In genomic region chr6:126186116-126186515, GRCm38 (mm10) we compare ENCODE assay signal across 21 mouse cellular contexts. TPM values are rescaled to one million over a fixed set of nuclear protein-coding genes. Genes with fewer than 3 reads are reported as not detected.
DNase-seq lines count a peak whose midpoint lies in the region.
"Had no signal": no experiment of that assay in that cellular context is flagged by ENCODE, and none has a peak within 500 bp of the region (broad histone marks: within the 10 kb centered on the region; RNA-seq: fewer than 3 reads in every experiment).

No protein-coding gene starts in this region.

- WGBS in heart, embryonic 10.5 days, result 63% methylated on average over 1 of the region's 1 CpGs

- H3K27ac ChIP-seq in heart, embryonic 10.5 days, result no peak overlapping the region

- H3K4me3 ChIP-seq in heart, embryonic 10.5 days, result no peak overlapping the region

- H3K36me3 ChIP-seq in heart, embryonic 10.5 days, result no peaks in the 10 kb centered on the region
- H3K36me3 ChIP-seq: G1E had no signal

- H3K9me3 ChIP-seq in heart, embryonic 10.5 days, result no peaks in the 10 kb centered on the region

- no peaks in the 10 kb centered on the region for H3K4me1 ChIP-seq in heart, embryonic 10.5 days

- intact Hi-C loops in heart, postnatal 14 days (cut with DNase I), result no loop called here

- DNase-seq in heart, adult 11 months, result peak; percentile 68
- no peak for DNase-seq in heart, adult 8-10 months (ENCODE audit: low spot score)
- peak; percentile 51 for DNase-seq in heart, embryonic 10.5 days (ENCODE audit: low spot score)
- DNase-seq in heart, postnatal 14 days, result no peak
- DNase-seq: adrenal gland, adult 2 months; adrenal gland, adult 8-10 months; adrenal gland, postnatal 10 days; adrenal gland, postnatal 14 days; adrenal gland, postnatal 25 days; adrenal gland, postnatal 36 days; B cell, adult 2 months; cerebellum, adult 11 months; cerebellum, adult 11-12 months; cerebellum, adult 18-20 months had no signal

- no peaks in the 10 kb centered on the region for H3K27me3 ChIP-seq in heart, embryonic 10.5 days (ENCODE audit: insufficient read depth, poor library complexity, severe bottlenecking)
- H3K27me3 ChIP-seq: Patski had no signal

RNA-seq across cellular contexts. Expression of gene Ntf3, which starts 19.4 kb away (rescaled TPM):
- 1 to 10 TPM; 2.2 to 5.3 (median 3.9) TPM for total RNA-seq in heart, adult 8-10 months (2022)
- 11.0 and 12.8 TPM in 2 replicates for polyA plus RNA-seq in heart, embryonic 10.5 days (2016; fragmentation: Nextera tagmentation; extraction: Ambion mirVana)
- total RNA-seq in heart, postnatal 14 days (2021), result 1 to 10 TPM; 3.5 TPM
- total RNA-seq: CH12.LX, G1E, MEL had no signal
- polyA plus RNA-seq: activated CD4-positive, CD25-positive, alpha-beta regulatory T cell, adult 4 months; C2C12; CD4-positive, CD25-positive, alpha-beta regulatory T cell, adult 4 months; G1E; Patski had no signal

Comparison
In these comparisons a context has a peak if more than half of its experiments do, and no peak if none do; other contexts are left out.
1. DNase-seq: peak in heart, adult 11 months (single experiment) and heart, embryonic 10.5 days (single experiment); none in heart, adult 8-10 months (single experiment) and heart, postnatal 14 days (0 of 2).